Mouse (Mus musculus) heart, embryonic 15.5 days (tissue): ENCODE results near the gene Gzmk. TPM values are rescaled to one million over a fixed set of nuclear protein-coding genes. Genes with fewer than 3 reads are reported as not detected.

Experiments used
- ATAC-seq: fragments of 200-750 bp; cut with Nextera tagmentation; replicated peaks from 2 replicates; pipeline ENCODE4 v1.8.0; 2017; ENCODE audit warnings: low read depth, moderate TSS enrichment; ENCODE audit not compliant: insufficient number of reproducible peaks, insufficient read depth, low FRiP score
- H3K27ac ChIP-seq: fragments of 300-500 bp; sonication (generic); 2 replicates; pipeline ENCODE4 v1.5.1; 2015; ENCODE audit warnings: mild to moderate bottlenecking, inconsistent platforms
- H3K27me3 ChIP-seq: fragments of 300-500 bp; sonication (generic); 2 replicates; pipeline ENCODE4 v1.6.1; 2015; ENCODE audit warnings: inconsistent platforms
- H3K36me3 ChIP-seq: fragments of 300-500 bp; sonication (generic); 2 replicates; pipeline ENCODE4 v1.6.1; 2015; ENCODE audit warnings: mild to moderate bottlenecking, inconsistent platforms
- H3K4me1 ChIP-seq: fragments of 300-500 bp; sonication (generic); replicated peaks from 2 replicates; pipeline ENCODE4 v1.6.1; 2015; ENCODE audit warnings: inconsistent platforms
- H3K4me2 ChIP-seq: fragments of 300-500 bp; sonication (generic); 2 replicates; pipeline ENCODE4 v1.6.1; 2015; ENCODE audit warnings: inconsistent platforms, mild to moderate bottlenecking, moderate library complexity
- H3K4me3 ChIP-seq: fragments of 300-500 bp; sonication (generic); 2 replicates; pipeline ENCODE4 v1.5.1; 2015; ENCODE audit warnings: mild to moderate bottlenecking, inconsistent platforms
- H3K9ac ChIP-seq: fragments of 300-500 bp; sonication (generic); 2 replicates; pipeline ENCODE4 v1.6.1; 2015; ENCODE audit warnings: mild to moderate bottlenecking, inconsistent platforms
- H3K9me3 ChIP-seq: fragments of 300-500 bp; sonication (generic); replicated peaks from 2 replicates; pipeline ENCODE4 v1.6.1; 2016; ENCODE audit warnings: inconsistent platforms
- WGBS: fragments of 180-500 bp; shearing (Covaris S2); methylation state at CpG from one replicate; pipeline ENCODE4 v1.1.7; 2015; ENCODE audit warnings: mixed read lengths; 5-methylcytosine and 5-hydroxymethylcytosine counted together
- polyA plus RNA-seq: library from polyadenylated mRNA; unstranded; fragments of >200 nt; fragmentation: Nextera tagmentation; extraction: Ambion mirVana; gene quantifications from 2 replicates; pipeline ENCODE4 v1.2.1, GENCODE M21; 2015

The Gzmk gene
- polyA plus RNA-seq, 1 experiment from 2014 or later = not detected

DNA sequence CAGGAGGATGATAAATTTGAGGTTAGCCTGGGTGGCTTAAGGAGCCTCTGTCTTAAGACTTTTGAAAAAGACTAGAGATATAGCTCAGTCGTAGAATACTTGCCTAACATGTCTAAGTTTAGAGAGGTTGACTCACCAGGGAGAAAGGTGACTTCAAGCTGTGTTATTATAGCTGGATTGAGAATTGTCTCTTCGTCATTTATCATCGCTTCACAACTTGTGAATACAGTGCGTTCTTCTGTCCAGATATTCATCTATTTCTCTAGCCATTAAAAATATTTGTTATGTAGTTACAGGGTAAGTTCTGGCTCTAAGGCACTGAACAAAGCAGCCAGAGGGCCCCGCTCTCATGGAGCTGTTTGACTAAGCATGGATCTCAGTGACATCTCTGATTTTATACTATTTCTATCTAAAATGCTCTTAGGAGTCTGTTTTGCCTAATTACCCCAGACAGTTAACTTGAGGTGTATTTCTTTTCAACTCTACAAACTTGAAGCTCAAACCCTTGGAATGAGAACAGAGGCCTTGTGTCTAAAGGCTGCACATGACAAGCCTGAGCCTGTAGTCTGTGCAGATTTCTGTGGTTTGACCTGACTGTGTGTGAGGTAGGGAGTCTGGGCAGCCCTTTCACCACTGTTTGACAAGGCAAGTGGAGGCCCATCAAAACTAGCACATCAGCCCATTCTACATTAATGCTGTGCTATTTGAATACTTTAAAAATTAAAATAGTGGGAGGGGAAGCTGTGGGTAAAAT, 61.3 kb downstream of the Gzmk start:
- H3K9me3 ChIP-seq = no peaks in the 10 kb centered on the region
- H3K27ac ChIP-seq = no peak overlapping the region
- H3K4me3 ChIP-seq = no peak overlapping the region
- 87% methylated on average over 5 of the region's 5 CpGs for WGBS
- no peak for ATAC-seq
- no peaks in the 10 kb centered on the region for H3K36me3 ChIP-seq
- H3K27me3 ChIP-seq = no peaks in the 10 kb centered on the region
- H3K4me2 ChIP-seq = no peak overlapping the region
- H3K9ac ChIP-seq = no peak overlapping the region
- no peaks in the 10 kb centered on the region for H3K4me1 ChIP-seq

DNA sequence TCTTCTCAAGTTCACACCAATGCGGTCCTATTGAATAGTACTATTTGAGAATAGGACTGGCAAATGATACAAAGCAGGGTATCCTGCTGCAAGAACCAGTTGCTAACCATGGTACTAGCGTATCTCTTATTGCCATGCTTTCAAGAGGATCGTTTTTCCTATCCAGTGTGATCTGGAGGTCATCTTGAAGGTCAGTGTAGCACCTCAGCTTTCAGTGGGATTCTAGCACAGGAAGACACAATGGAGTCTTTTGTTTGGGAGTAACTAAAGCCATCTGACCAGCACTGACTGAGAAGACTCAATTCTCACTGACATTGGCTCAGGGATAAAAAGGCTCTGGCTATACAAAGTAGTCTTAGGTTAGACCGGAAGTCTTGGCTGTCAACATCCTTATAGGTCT, 74.2 kb downstream of the Gzmk start:
- Histone ChIP-seq H3K4me3 (no peak overlapping the region), H3K4me2 (no peak overlapping the region), H3K4me1 (no peaks in the 10 kb centered on the region), H3K9me3 (no peaks in the 10 kb centered on the region), H3K9ac (no peak overlapping the region), H3K36me3 (no peaks in the 10 kb centered on the region), H3K27ac (no peak overlapping the region), H3K27me3 (no peaks in the 10 kb centered on the region)
- 82% methylated on average over 4 of the region's 4 CpGs for WGBS
- ATAC-seq = no peak

DNA sequence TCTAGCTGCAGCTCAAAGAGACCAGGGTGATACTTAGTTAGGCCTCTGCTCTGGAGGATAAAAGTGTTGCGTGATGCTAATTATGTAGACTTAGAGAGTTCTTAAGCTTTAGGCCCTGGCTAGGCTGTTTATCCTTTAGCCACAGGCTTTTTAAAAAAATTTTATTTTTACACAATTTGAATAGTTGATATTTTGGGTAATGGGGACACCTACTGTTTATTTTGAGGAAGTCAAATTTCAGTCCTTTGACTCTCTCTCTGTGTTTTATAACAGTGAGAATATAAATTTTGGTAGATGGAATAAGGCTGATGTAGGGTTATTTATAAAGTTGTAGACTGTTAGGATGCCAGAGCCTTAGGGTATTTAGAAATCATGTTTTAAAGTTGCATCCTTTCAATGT, 86.1 kb downstream of the Gzmk start:
- Histone ChIP-seq H3K9ac (no peak overlapping the region), H3K27ac (no peak overlapping the region), H3K4me2 (no peak overlapping the region), H3K4me1 (no peaks in the 10 kb centered on the region), H3K36me3 (no peaks in the 10 kb centered on the region), H3K9me3 (no peaks in the 10 kb centered on the region), H3K4me3 (no peak overlapping the region), H3K27me3 (no peaks in the 10 kb centered on the region)
- WGBS = 96% methylated on average over 1 of the region's 1 CpGs
- ATAC-seq = no peak

DNA sequence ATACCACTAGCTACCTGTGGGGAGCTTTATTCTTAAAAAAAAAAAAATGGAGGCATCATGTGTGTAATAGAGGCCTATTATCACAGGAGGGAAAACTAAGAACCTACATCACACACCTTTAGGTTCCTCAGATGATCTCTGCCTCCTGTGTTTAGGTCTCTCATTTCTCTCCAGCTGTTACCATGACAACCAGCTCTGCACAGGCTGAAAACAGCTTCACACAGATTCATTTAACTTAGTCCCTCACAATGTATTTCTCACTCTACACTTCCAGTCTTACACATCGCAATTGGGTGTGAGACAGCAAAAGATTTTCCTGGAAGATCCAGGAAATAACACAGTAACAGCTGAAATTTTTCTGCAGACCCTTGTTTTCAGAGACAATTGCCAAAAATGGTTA, 95.7 kb downstream of the Gzmk start:
- no peaks in the 10 kb centered on the region for H3K27me3 ChIP-seq
- no peaks in the 10 kb centered on the region for H3K4me1 ChIP-seq
- no peak for ATAC-seq
- no peak overlapping the region for H3K9ac ChIP-seq
- H3K9me3 ChIP-seq = no peaks in the 10 kb centered on the region
- WGBS = 78% methylated on average over 1 of the region's 1 CpGs
- H3K4me3 ChIP-seq = no peak overlapping the region
- H3K4me2 ChIP-seq = no peak overlapping the region
- H3K27ac ChIP-seq = no peak overlapping the region
- no peaks in the 10 kb centered on the region for H3K36me3 ChIP-seq

Other genes starting within 250 kb of the Gzmk start
- 0.78 and 1.4 TPM in 2 replicates for gene Ccno, start 238.1 kb downstream of the Gzmk start, polyA plus RNA-seq
- 0.21 and 0.77 TPM in 2 replicates for gene Mcidas, start 232.1 kb downstream of the Gzmk start, polyA plus RNA-seq
- gene Cdc20b, start 190.8 kb downstream of the Gzmk start, polyA plus RNA-seq = 0.14 and 0.79 TPM in 2 replicates
- 115 and 118 TPM in 2 replicates for gene Gpx8, start 179.5 kb downstream of the Gzmk start, polyA plus RNA-seq
- gene Gzma, start 124.9 kb downstream of the Gzmk start, polyA plus RNA-seq = 5.6 and 45.0 TPM in 2 replicates
- gene Esm1, start 16.2 kb downstream of the Gzmk start, polyA plus RNA-seq = 1.4 and 1.8 TPM in 2 replicates
- gene BC067074, start 67.3 kb upstream of the Gzmk start, polyA plus RNA-seq = 2.2 and 2.8 TPM in 2 replicates